Mouse (Mus musculus) heart, postnatal 4 days (tissue): ENCODE results near the gene Skint11. TPM values are rescaled to one million over a fixed set of nuclear protein-coding genes. Genes with fewer than 3 reads are reported as not detected.
"Not testable (repeated sequence)": the region's sequence is repeated elsewhere in the genome, so short reads cannot be mapped to it uniquely, and the experiment has no call there.

ENCODE experiments used
- DNase-seq: peaks from one replicate; pipeline ENCODE4 v3.0.0; 2021
- total RNA-seq, 2 experiments: library from RNA; stranded (reverse); gene quantifications; 2 replicates each; pipeline ENCODE4 v1.2.3; 2021

Gene Skint11
- not detected for total RNA-seq

DNA sequence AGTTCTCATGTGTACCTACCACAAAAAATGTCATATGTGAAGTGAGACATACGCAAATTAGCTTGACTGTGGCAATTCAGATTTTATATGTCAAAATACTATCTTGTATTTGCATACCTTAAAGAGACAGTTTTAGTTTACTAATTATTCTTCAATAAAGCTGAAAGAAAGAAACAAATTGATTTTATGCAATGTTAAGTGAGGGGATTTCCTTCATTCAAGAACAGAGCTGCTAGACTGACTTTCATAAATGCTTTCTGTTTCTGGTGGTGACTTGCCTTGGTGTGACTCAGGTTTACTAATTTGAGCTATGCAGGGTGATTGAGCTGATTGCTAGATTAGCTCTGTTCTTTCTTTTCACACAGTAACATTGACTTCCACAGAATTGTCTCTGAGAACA is at the start of gene Skint11:
Gene Skint11 (plus strand): TSS at position 301 of the 400 bp plus-strand sequence.
- DNase-seq = no peak

- DNase-seq = no peak
Measured at GRCm38 (mm10) chr4:114161149-114161548, 2.0 kb upstream of the Skint11 start.

DNA sequence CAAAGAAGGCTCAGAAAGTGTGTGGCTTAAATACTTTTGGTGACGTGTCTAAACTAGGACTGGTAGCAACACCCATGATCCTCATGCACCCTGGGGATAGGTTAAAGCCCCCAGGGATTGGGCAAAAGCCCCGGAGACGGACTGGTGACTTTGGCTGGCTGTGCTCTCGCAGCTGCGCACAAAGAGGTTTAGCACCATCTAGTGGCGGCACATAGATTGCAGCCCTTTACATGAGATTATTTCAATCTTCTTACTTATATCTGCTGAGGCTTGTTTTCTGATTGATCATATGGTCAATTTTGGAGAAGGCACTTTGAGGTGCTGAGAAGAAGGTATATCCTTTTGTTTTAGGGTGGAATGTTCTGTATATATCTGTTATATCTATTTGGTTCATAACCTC is 9.7 kb downstream of the Skint11 start:
- peak; percentile 11 for DNase-seq

DNA sequence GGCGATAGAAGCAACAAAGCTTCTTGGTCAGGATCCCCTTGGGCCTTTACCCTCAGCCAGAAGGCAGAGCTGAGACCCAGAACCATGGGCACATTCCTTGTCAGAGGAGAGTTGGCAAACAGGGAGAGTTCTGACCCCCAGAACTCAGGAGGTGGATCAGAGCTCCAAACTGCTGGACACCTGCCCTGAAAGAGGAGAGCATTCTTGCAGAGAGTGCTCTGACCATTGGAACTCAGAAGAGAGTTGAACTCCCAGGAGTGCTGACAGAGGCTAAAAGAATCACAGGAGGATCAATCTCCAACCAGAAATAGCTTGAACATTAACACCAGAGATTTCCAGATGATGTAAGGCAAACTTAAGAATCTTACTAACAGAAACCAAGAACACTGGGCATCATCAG is 93.7 kb downstream of the Skint11 start:
- not testable (repeated sequence) for DNase-seq

Other genes with a start within 250 kb of the Skint11 start
- not detected for gene Skint5, start 163.9 kb upstream of the Skint11 start, total RNA-seq
- gene Trabd2b, start 243.3 kb downstream of the Skint11 start, total RNA-seq = 10 to 100 TPM; 19.0 to 19.9 TPM